8 mouse cellular contexts compared by ENCODE assay signal in the genomic region with DNA sequence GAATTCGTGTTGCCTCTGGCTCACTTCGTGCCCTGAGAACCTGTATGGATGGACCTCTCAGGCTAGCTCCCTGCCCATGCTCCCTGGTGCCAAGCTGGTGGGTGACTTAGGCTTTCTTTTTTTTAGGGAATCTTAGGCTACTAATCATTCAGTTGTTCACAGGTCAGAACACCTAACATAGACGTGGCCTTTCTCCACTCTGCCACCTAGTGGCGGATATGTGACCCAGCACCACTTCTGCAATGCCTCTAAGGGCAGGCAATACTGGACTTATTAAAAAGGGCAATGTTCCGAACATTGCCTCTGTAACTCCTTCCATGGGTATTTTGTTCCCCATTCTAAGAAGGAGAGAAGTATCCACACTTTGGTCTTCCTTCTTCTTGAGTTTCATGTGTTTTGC. TPM values are rescaled to one million over a fixed set of nuclear protein-coding genes. Genes with fewer than 3 reads are reported as not detected.
DNase-seq lines count a peak whose midpoint lies in the region; ATAC-seq and TF ChIP-seq lines count a peak whose summit lies in the region.

No protein-coding gene starts in this region.

- no peaks in the 10 kb centered on the region for H3K27me3 ChIP-seq in hindbrain, embryonic 10.5 days (ENCODE audit: insufficient read depth, poor library complexity, severe bottlenecking)
- no peaks in the 10 kb centered on the region for H3K27me3 ChIP-seq in hindbrain, embryonic 16.5 days (replicated peaks; ENCODE audit: control insufficient read depth, insufficient read depth, low read length)
- no peaks in the 10 kb centered on the region for H3K27me3 ChIP-seq in ES-Bruce4 (ENCODE audit: control insufficient read depth, insufficient read depth, low read length, poor library complexity, severe bottlenecking)
- H3K27me3 ChIP-seq in embryonic facial prominence, embryonic 10.5 days (replicated peaks; ENCODE audit: low read depth, poor library complexity, severe bottlenecking), result no peaks in the 10 kb centered on the region
- no peaks in the 10 kb centered on the region for H3K27me3 ChIP-seq in lung, postnatal 0 days (replicated peaks; ENCODE audit: insufficient read depth, low read length)

- DNase-seq in hindbrain, embryonic 10.5 days (ENCODE audit: low spot score), result peak; percentile 17
- DNase-seq in adrenal gland, postnatal 14 days, result peak; percentile 61
- peak; percentile 31 for DNase-seq in embryonic facial prominence, embryonic 10.5 days (ENCODE audit: low spot score)
- DNase-seq in lung, postnatal 0 days (ENCODE audit: low spot score), result peak; percentile 32
- no peak for DNase-seq in right cerebral cortex, adult 2 months (ENCODE audit: low spot score in 2 of 2)
- no peak for DNase-seq in urinary bladder, postnatal 4 days (ENCODE audit: low spot score in 2 of 2)

- no peak overlapping the region for H3K4me2 ChIP-seq in hindbrain, embryonic 16.5 days (ENCODE audit: low read length)
- H3K4me2 ChIP-seq in lung, postnatal 0 days (replicated peaks; ENCODE audit: low read depth, low read length), result no peak overlapping the region

- H3K27ac ChIP-seq in hindbrain, embryonic 10.5 days, result no peak overlapping the region
- H3K27ac ChIP-seq in hindbrain, embryonic 16.5 days (ENCODE audit: low read depth, low read length), result no peak overlapping the region
- no peak overlapping the region for H3K27ac ChIP-seq in ES-Bruce4 (ENCODE audit: insufficient read depth, low read length)
- H3K27ac ChIP-seq in embryonic facial prominence, embryonic 10.5 days (replicated peaks), result no peak overlapping the region
- no peak overlapping the region for H3K27ac ChIP-seq in lung, postnatal 0 days (ENCODE audit: low read length)

- 58% methylated on average over 5 of the region's 5 CpGs for WGBS in hindbrain, embryonic 10.5 days
- 61% methylated on average over 5 of the region's 5 CpGs for WGBS in hindbrain, embryonic 16.5 days
- WGBS in embryonic facial prominence, embryonic 10.5 days, result 57% methylated on average over 5 of the region's 5 CpGs
- 53% methylated on average over 5 of the region's 5 CpGs for whole genome bisulfite sequencing in lung, postnatal 0 days

- no peak for ATAC-seq in hindbrain, embryonic 16.5 days
- no peak for ATAC-seq in lung, postnatal 0 days

- no peak overlapping the region for H3K9ac ChIP-seq in hindbrain, embryonic 16.5 days (ENCODE audit: low read depth, low read length)
- H3K9ac ChIP-seq in ES-Bruce4 (ENCODE audit: low read depth, poor library complexity, severe bottlenecking), result no peak overlapping the region
- H3K9ac ChIP-seq in lung, postnatal 0 days (replicated peaks; ENCODE audit: low read depth), result no peak overlapping the region

- peak; percentile 66 for TF ChIP-seq CTCF in ES-Bruce4 (IDR thresholded peaks at IDR 0.05; ENCODE audit: low read depth, low read length)
- TF ChIP-seq CTCF in lung, postnatal 0 days (IDR thresholded peaks at IDR 0.05), result peak; percentile 76

- TF ChIP-seq EP300 in ES-Bruce4 (IDR thresholded peaks at IDR 0.05; ENCODE audit: insufficient read depth, low read depth, low read length), result no peak
- no peak for TF ChIP-seq EP300 in lung, postnatal 0 days (IDR thresholded peaks at IDR 0.05)

- no peak overlapping the region for H3K4me3 ChIP-seq in hindbrain, embryonic 10.5 days
- H3K4me3 ChIP-seq in hindbrain, embryonic 16.5 days (ENCODE audit: low read length), result no peak overlapping the region
- no peak overlapping the region for H3K4me3 ChIP-seq in ES-Bruce4 (ENCODE audit: low read depth, low read length)
- H3K4me3 ChIP-seq in embryonic facial prominence, embryonic 10.5 days, result no peak overlapping the region
- no peak overlapping the region for H3K4me3 ChIP-seq in lung, postnatal 0 days (ENCODE audit: low read depth, low read length)

- TF ChIP-seq POLR2A in ES-Bruce4 (IDR thresholded peaks at IDR 0.05; ENCODE audit: insufficient read depth, low read length), result no peak

- no peaks in the 10 kb centered on the region for H3K36me3 ChIP-seq in hindbrain, embryonic 10.5 days
- no peaks in the 10 kb centered on the region for H3K36me3 ChIP-seq in hindbrain, embryonic 16.5 days (ENCODE audit: control insufficient read depth, insufficient read depth, low read length)
- no peaks in the 10 kb centered on the region for H3K36me3 ChIP-seq in ES-Bruce4 (ENCODE audit: control insufficient read depth, insufficient read depth, low read length, poor library complexity, severe bottlenecking)
- no peaks in the 10 kb centered on the region for H3K36me3 ChIP-seq in embryonic facial prominence, embryonic 10.5 days (replicated peaks)
- H3K36me3 ChIP-seq in lung, postnatal 0 days (ENCODE audit: insufficient read depth, low read length), result no peaks in the 10 kb centered on the region

- no peaks in the 10 kb centered on the region for H3K4me1 ChIP-seq in hindbrain, embryonic 10.5 days (replicated peaks)
- no peaks in the 10 kb centered on the region for H3K4me1 ChIP-seq in hindbrain, embryonic 16.5 days (ENCODE audit: control insufficient read depth, insufficient read depth, low read depth, low read length)
- H3K4me1 ChIP-seq in ES-Bruce4 (ENCODE audit: control insufficient read depth, insufficient read depth, low read length), result no peaks in the 10 kb centered on the region
- no peaks in the 10 kb centered on the region for H3K4me1 ChIP-seq in embryonic facial prominence, embryonic 10.5 days
- H3K4me1 ChIP-seq in lung, postnatal 0 days (ENCODE audit: insufficient read depth, low read depth, low read length), result no peaks in the 10 kb centered on the region

- no peaks in the 10 kb centered on the region for H3K9me3 ChIP-seq in hindbrain, embryonic 10.5 days
- no peaks in the 10 kb centered on the region for H3K9me3 ChIP-seq in hindbrain, embryonic 16.5 days (ENCODE audit: control insufficient read depth, low read length)
- H3K9me3 ChIP-seq in ES-Bruce4 (replicated peaks; ENCODE audit: control insufficient read depth, insufficient read depth, low read length, poor library complexity, severe bottlenecking), result no peaks in the 10 kb centered on the region
- H3K9me3 ChIP-seq in embryonic facial prominence, embryonic 10.5 days, result no peaks in the 10 kb centered on the region
- H3K9me3 ChIP-seq in lung, postnatal 0 days (ENCODE audit: low read length), result no peaks in the 10 kb centered on the region

RNA-seq across cellular contexts. Expression of a gene that starts 45.2 kb away (rescaled TPM):
- 0.09 and 1.3 TPM in 2 replicates for polyA plus RNA-seq in hindbrain, embryonic 10.5 days (2016; fragmentation: Nextera tagmentation; extraction: Ambion mirVana)
- polyA plus RNA-seq in hindbrain, embryonic 16.5 days (2015; fragmentation: Nextera tagmentation; extraction: Ambion mirVana), result 0.09 TPM in 2 replicates
- not detected in 2 replicates for polyA plus RNA-seq in ES-Bruce4 (2011; ENCODE audit: insufficient read depth, insufficient read length, low read depth, missing spikeins)
- not detected in 2 replicates for total RNA-seq in adrenal gland, postnatal 14 days (2021)
- polyA plus RNA-seq in embryonic facial prominence, embryonic 10.5 days (2016; fragmentation: Nextera tagmentation; extraction: Ambion mirVana), result 0.23 TPM in 1 of 2 replicates, not detected in the other
- polyA plus RNA-seq in lung, postnatal 0 days (2015; fragmentation: Nextera tagmentation; extraction: Ambion mirVana), result not detected in 2 replicates

Comparison
In these comparisons a context has a peak if more than half of its experiments do, and no peak if none do; other contexts are left out.
1. DNase-seq: peak in hindbrain, embryonic 10.5 days (single experiment), adrenal gland, postnatal 14 days (single experiment), embryonic facial prominence, embryonic 10.5 days (single experiment) and lung, postnatal 0 days (single experiment); none in right cerebral cortex, adult 2 months (0 of 2) and urinary bladder, postnatal 4 days (0 of 2).